Mouse (Mus musculus): Measurements from ENCODE around the gene Stap2. TPM values are rescaled to one million over a fixed set of nuclear protein-coding genes. Genes with fewer than 3 reads are reported as not detected.

The Stap2 gene
- total RNA-seq (2021) = 1 to 10 TPM; 5.3 TPM
- long read RNA-seq, partial matches to known transcripts = 1 of 3 reads
- long read RNA-seq, other reads (novel, unspliced or antisense) = 1 of 3 reads

GRCm38 (mm10) chr17:56005415-56006061, at the start of gene Stap2, which contains the start of gene Mpnd:
Gene Stap2 (minus strand): TSS chr17:56005584.
Gene Mpnd (plus strand): TSS chr17:56005711.
- DNase-seq (ENCODE audit: low spot score in 2 of 2) = no peak

GRCm38 (mm10) chr17:56054938-56055337, 49.6 kb upstream of the Stap2 start:
- DNase-seq (ENCODE audit: low spot score in 2 of 2) = no peak

- DNase-seq (ENCODE audit: low spot score in 2 of 2) = no peak
Measured at GRCm38 (mm10) chr17:56051369-56051768, 46.0 kb upstream of the Stap2 start.

- no peak for DNase-seq (ENCODE audit: low spot score in 2 of 2)
Measured at GRCm38 (mm10) chr17:56040857-56041163, 35.4 kb upstream of the Stap2 start.

GRCm38 (mm10) chr17:56040030-56040856, 34.9 kb upstream of the Stap2 start, which contains the start of gene Chaf1a:
Gene Chaf1a (plus strand): TSS chr17:56040439.
- DNase-seq (ENCODE audit: low spot score in 2 of 2) = peak; percentile 95 to 96

- no peak for DNase-seq (ENCODE audit: low spot score in 2 of 2)
Measured at GRCm38 (mm10) chr17:56039345-56039744, 34.0 kb upstream of the Stap2 start.

GRCm38 (mm10) chr17:56038583-56039261, 33.3 kb upstream of the Stap2 start:
- DNase-seq (ENCODE audit: low spot score in 2 of 2) = peak in 1 of 2 experiments; percentile 39

GRCm38 (mm10) chr17:56036901-56037287, 31.5 kb upstream of the Stap2 start:
- DNase-seq (ENCODE audit: low spot score in 2 of 2) = no peak

GRCm38 (mm10) chr17:56036176-56036900, 31.0 kb upstream of the Stap2 start, which contains the start of gene Sh3gl1:
Gene Sh3gl1 (minus strand): TSS chr17:56036635.
- peak; percentile 100 for DNase-seq (ENCODE audit: low spot score in 2 of 2)

GRCm38 (mm10) chr17:56035216-56035615, 29.8 kb upstream of the Stap2 start:
- DNase-seq (ENCODE audit: low spot score in 2 of 2) = no peak

GRCm38 (mm10) chr17:56034726-56035100, 29.3 kb upstream of the Stap2 start:
- DNase-seq (ENCODE audit: low spot score in 2 of 2) = no peak

- no peak for DNase-seq (ENCODE audit: low spot score in 2 of 2)
Measured at GRCm38 (mm10) chr17:56034040-56034725, 28.8 kb upstream of the Stap2 start.

- DNase-seq (ENCODE audit: low spot score in 2 of 2) = peak in 1 of 2 experiments; percentile 15
Measured at GRCm38 (mm10) chr17:56032831-56033230, 27.4 kb upstream of the Stap2 start.

GRCm38 (mm10) chr17:56032127-56032733, 26.8 kb upstream of the Stap2 start:
- DNase-seq (ENCODE audit: low spot score in 2 of 2) = no peak

GRCm38 (mm10) chr17:56031431-56031830, 26.0 kb upstream of the Stap2 start:
- no peak for DNase-seq (ENCODE audit: low spot score in 2 of 2)

GRCm38 (mm10) chr17:56030919-56031318, 25.5 kb upstream of the Stap2 start:
- DNase-seq (ENCODE audit: low spot score in 2 of 2) = peak; percentile 5 to 36

GRCm38 (mm10) chr17:56030238-56030870, 25.0 kb upstream of the Stap2 start:
- peak; percentile 11 to 28 for DNase-seq (ENCODE audit: low spot score in 2 of 2)

- DNase-seq (ENCODE audit: low spot score in 2 of 2) = peak; percentile 33 to 37
Measured at GRCm38 (mm10) chr17:56027801-56028441, 22.5 kb upstream of the Stap2 start.

GRCm38 (mm10) chr17:56026881-56027280, 21.5 kb upstream of the Stap2 start:
- DNase-seq (ENCODE audit: low spot score in 2 of 2) = peak in 1 of 2 experiments; percentile 3

All from layer of hippocampus, postnatal 10 days (tissue).